Mouse (Mus musculus): Measurements from ENCODE around the gene Glrx3.

DNA sequence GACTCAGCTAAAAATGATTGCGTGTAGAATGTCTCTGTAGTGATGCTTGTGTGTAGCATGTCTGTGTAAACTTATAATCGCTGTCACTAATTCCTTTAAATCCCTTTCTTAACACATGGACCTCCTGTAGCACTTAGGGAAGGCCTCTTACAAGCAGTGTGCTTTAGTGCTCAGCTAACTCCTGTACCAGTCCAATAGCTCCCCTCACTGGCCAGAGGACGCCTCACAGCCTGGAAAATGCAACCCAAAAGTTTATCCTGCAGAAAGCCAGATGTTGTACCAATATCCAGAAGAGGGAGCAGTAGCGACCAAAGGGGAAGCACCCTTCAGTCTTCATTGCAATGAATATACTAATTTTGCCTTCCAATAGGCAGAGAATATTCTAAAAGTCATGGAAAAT is 30.8 kb downstream of the Glrx3 start:
- no peak for TF ChIP-seq MAX (IDR thresholded peaks at IDR 0.05; ENCODE audit: low read depth)
- no peak for TF ChIP-seq USF1 (IDR thresholded peaks at IDR 0.05; ENCODE audit: low read depth)
